Mouse (Mus musculus) limb, embryonic 13.5 days (tissue): Measurements from ENCODE around the gene Hfe2. TPM values are rescaled to one million over a fixed set of nuclear protein-coding genes. Genes with fewer than 3 reads are reported as not detected.

Source experiments
- ATAC-seq: fragments of 200-750 bp; cut with Nextera tagmentation; 2 replicates; pipeline ENCODE4 v1.8.0; 2017; ENCODE audit warnings: low read depth, moderate number of reproducible peaks, moderate TSS enrichment; ENCODE audit not compliant: low FRiP score
- H3K27ac ChIP-seq: fragments of 300-500 bp; sonication (generic); 2 replicates; pipeline ENCODE4 v1.5.1; 2015; ENCODE audit warnings: inconsistent platforms, mild to moderate bottlenecking, moderate library complexity
- H3K27me3 ChIP-seq: fragments of 300-500 bp; sonication (generic); 2 replicates; pipeline ENCODE4 v1.6.1; 2015; ENCODE audit warnings: mild to moderate bottlenecking, inconsistent platforms
- H3K36me3 ChIP-seq: fragments of 300-500 bp; sonication (generic); 2 replicates; pipeline ENCODE4 v1.6.1; 2015; ENCODE audit warnings: inconsistent platforms, mild to moderate bottlenecking, moderate library complexity
- H3K4me1 ChIP-seq: fragments of 300-500 bp; sonication (generic); 2 replicates; pipeline ENCODE4 v1.6.1; 2015; ENCODE audit warnings: inconsistent platforms
- H3K4me2 ChIP-seq: fragments of 300-500 bp; sonication (generic); replicated peaks from 2 replicates; pipeline ENCODE4 v1.6.1; 2015; ENCODE audit warnings: inconsistent platforms, mild to moderate bottlenecking, moderate library complexity
- H3K4me3 ChIP-seq: fragments of 300-500 bp; sonication (generic); 2 replicates; pipeline ENCODE4 v1.5.1; 2015; ENCODE audit warnings: moderate library complexity, mild to moderate bottlenecking, inconsistent platforms
- H3K9ac ChIP-seq: fragments of 300-500 bp; sonication (generic); 2 replicates; pipeline ENCODE4 v1.6.1; 2015; ENCODE audit warnings: mild to moderate bottlenecking, inconsistent platforms
- H3K9me3 ChIP-seq: fragments of 300-500 bp; sonication (generic); 2 replicates; pipeline ENCODE4 v1.6.1; 2016; ENCODE audit warnings: inconsistent platforms
- WGBS: fragments of 180-500 bp; shearing (Covaris S2); methylation state at CpG from one replicate; pipeline ENCODE4 v1.1.7; 2015; 5-methylcytosine and 5-hydroxymethylcytosine counted together
- polyA plus RNA-seq: library from polyadenylated mRNA; unstranded; fragments of >200 nt; fragmentation: Nextera tagmentation; extraction: Ambion mirVana; gene quantifications from 2 replicates; pipeline ENCODE4 v1.2.1, GENCODE M21; 2015

Gene Hfe2
- polyA plus RNA-seq, 1 experiment from 2014 or later = 10.6 TPM

DNA sequence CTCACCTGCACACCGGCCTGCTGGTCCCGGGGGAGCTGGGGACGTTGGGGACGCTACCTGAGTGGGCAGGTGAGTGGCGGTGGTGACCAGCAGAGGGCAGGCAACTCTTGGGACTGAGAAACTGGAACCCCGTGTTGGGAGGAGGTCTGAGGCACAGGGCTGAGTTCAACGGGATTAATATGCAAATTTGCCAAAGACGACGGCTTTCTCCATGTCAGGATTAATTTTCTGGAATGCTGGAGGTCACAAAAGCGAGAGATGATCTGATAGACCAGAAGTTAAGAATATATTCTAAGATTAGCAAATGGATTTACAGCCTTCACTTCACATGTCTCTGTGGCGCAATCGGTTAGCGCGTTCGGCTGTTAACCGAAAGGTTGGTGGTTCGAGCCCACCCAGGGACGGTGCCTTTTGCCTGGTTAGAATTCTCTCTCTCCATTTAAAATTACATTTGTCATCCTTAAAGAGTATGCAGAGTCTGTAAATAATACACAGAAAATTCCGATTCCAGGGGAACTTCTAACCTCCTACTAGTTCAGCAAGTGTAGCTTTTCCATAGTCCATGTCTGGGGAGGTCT lies 27.4 kb upstream of the Hfe2 start:
- Histone ChIP-seq H3K9me3 (no peaks in the 10 kb centered on the region), H3K27me3 (no peaks in the 10 kb centered on the region), H3K4me2 (peak overlapping the region; percentile 86), H3K27ac (0 out of 2 replicates have a peak overlapping the region, but pooled peaks have one; percentile 55), H3K4me1 (peaks cover 8% of the 10 kb centered on the region; the same call in 1 of the 2 replicates), H3K9ac (peak overlapping the region; percentile 64), H3K36me3 (no peaks in the 10 kb centered on the region), H3K4me3 (peak overlapping the region; percentile 53)
- peak; percentile 24; the same call in 1 of the 2 replicates for ATAC-seq
- 0% methylated on average over 19 of the region's 19 CpGs for WGBS

GRCm38 (mm10) chr3:96498476-96499245 lies 26.3 kb upstream of the Hfe2 start:
- H3K27ac ChIP-seq = no peak overlapping the region
- 82% methylated on average over 4 of the region's 4 CpGs for WGBS

DNA sequence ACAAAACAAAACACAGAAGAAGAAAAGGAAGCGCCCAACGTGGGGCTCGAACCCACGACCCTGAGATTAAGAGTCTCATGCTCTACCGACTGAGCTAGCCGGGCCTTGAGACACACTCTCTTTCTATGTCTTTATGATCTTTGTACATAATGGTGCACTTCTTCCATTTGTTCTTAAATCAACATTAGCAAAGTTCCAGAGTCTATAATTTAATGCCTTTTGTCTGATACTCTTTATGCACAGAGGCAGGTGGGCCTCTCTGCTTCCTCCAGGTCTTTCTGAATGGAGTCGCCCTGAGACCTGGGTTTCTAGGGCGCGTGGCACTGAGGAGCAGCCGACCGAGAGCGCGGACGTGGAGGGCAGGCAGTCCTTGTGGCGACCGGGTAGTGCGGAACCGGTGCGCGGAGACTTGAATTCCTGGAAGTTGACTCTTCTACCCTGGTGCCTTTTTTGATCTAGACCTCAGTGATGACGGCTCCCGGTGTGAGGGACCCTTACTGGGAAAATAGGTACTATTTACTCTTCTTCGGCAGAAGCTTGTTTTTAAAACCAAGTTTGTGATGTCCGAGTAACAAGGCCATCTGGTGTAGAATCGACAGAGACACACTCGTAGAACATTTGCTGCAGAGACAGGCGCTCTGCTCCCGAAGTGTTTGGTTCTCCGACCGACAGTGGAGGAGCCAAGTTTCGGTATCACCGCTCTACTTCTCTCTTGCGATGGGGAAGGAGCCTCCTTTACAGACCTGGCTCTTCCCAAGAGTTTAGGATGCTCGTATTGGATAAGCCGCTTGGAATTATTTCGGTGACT lies 25.3 kb upstream of the Hfe2 start:
- Histone ChIP-seq H3K36me3 (no peaks in the 10 kb centered on the region), H3K4me2 (peak overlapping the region; percentile 61), H3K27me3 (no peaks in the 10 kb centered on the region), H3K27ac (peak overlapping the region; percentile 92), H3K4me1 (peaks cover 8% of the 10 kb centered on the region; the same call in 1 of the 2 replicates), H3K9ac (peak overlapping the region; percentile 79), H3K9me3 (no peaks in the 10 kb centered on the region), H3K4me3 (peak overlapping the region; percentile 71)
- ATAC-seq = peak; percentile 25; the same call in 1 of the 2 replicates
- under 1% methylated on average over 36 of the region's 36 CpGs for WGBS

More at GRCm38 (mm10) chr3:96498476-96499245, 26.3 kb upstream of the Hfe2 start:
- Histone ChIP-seq H3K4me1 (peaks cover 8% of the 10 kb centered on the region; the same call in 1 of the 2 replicates), H3K4me2 (peak overlapping the region; percentile 61; the same call in 1 of the 2 replicates), H3K36me3 (no peaks in the 10 kb centered on the region), H3K27me3 (no peaks in the 10 kb centered on the region), H3K4me3 (peak overlapping the region; percentile 71; the same call in 1 of the 2 replicates), H3K9ac (no peak overlapping the region), H3K9me3 (no peaks in the 10 kb centered on the region)
- no peak for ATAC-seq

- Histone ChIP-seq H3K27me3 (no peaks in the 10 kb centered on the region), H3K9ac (peak overlapping the region; percentile 79), H3K9me3 (no peaks in the 10 kb centered on the region), H3K36me3 (no peaks in the 10 kb centered on the region), H3K4me2 (peak overlapping the region; percentile 65), H3K27ac (peak overlapping the region; percentile 92), H3K4me3 (peak overlapping the region; percentile 71), H3K4me1 (peaks cover 8% of the 10 kb centered on the region; the same call in 1 of the 2 replicates)
- ATAC-seq = peak; percentile 71
- under 1% methylated on average over 17 of the region's 17 CpGs for WGBS
Observed at GRCm38 (mm10) chr3:96500289-96500621, 24.7 kb upstream of the Hfe2 start.

DNA sequence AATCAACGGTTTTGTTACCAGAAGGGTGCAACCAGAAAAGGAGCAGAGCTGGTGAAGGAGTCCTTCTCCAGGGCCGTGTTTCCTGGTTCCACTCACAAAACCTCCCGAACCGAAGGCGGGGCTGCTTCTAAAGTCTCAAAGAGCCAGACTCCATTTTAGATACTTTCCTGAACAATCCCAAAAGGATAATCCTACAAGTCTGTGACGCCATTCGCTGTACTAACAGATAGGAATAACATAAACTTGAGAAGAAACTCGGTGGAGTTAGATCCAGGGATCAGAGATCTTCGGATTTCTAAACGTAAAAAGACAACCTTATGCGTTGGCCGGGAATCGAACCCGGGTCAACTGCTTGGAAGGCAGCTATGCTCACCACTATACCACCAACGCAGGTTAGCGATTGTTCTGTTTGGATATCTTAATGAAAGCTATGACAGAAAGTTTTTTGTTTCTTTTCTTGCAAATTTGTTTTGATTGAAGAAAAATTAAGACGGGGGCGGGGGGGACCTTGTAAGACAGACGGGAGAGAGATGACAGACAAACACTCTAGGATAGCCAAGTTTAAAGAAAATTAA lies 24.2 kb upstream of the Hfe2 start:
- H3K27ac ChIP-seq = peak overlapping the region; percentile 84
- ATAC-seq = peak; percentile 66
- under 1% methylated on average over 19 of the region's 19 CpGs for WGBS
- peak overlapping the region; percentile 65 for H3K4me2 ChIP-seq
- no peaks in the 10 kb centered on the region for H3K27me3 ChIP-seq
- H3K4me1 ChIP-seq = peaks cover 8% of the 10 kb centered on the region; the same call in 1 of the 2 replicates
- peak overlapping the region; percentile 71 for H3K4me3 ChIP-seq
- peak overlapping the region; percentile 76 for H3K9ac ChIP-seq
- H3K36me3 ChIP-seq = no peaks in the 10 kb centered on the region
- H3K9me3 ChIP-seq = no peaks in the 10 kb centered on the region

DNA sequence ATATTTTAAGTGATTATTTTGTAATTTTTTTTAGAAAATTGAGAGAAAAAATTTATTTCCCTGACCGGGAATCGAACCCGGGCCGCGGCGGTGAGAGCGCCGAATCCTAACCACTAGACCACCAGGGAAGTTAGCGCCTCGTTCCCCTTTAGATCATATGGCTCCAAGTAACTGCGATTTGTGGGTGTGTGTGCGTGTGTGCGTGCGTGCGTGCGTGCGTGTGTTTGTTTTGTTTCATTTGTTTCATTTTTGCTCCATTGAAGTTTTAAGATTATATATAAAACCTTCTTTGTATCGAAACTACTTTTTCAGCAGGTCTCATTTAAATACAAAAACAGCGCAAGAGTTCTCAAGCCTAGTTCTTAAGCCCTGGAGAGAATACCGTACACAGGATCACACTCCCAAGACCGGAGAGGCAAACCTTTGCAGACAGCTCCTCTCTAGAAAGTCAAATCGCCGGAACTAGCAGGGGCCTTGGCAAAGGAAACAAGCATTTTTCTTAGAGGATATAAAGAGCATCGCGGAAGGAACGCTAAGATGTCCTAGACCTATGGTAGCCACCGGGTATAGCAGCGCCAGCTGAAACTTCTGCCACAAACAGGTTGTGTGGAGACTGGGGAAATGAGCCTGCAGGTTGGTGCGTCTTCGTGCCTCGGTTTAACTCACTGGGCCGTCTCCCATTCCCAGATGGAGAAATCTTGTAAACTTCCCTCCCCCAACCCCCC lies 23.4 kb upstream of the Hfe2 start:
- H3K27ac ChIP-seq = peak overlapping the region; percentile 78
- peak overlapping the region; percentile 68 for H3K9ac ChIP-seq
- under 1% methylated on average over 32 of the region's 32 CpGs for WGBS

DNA sequence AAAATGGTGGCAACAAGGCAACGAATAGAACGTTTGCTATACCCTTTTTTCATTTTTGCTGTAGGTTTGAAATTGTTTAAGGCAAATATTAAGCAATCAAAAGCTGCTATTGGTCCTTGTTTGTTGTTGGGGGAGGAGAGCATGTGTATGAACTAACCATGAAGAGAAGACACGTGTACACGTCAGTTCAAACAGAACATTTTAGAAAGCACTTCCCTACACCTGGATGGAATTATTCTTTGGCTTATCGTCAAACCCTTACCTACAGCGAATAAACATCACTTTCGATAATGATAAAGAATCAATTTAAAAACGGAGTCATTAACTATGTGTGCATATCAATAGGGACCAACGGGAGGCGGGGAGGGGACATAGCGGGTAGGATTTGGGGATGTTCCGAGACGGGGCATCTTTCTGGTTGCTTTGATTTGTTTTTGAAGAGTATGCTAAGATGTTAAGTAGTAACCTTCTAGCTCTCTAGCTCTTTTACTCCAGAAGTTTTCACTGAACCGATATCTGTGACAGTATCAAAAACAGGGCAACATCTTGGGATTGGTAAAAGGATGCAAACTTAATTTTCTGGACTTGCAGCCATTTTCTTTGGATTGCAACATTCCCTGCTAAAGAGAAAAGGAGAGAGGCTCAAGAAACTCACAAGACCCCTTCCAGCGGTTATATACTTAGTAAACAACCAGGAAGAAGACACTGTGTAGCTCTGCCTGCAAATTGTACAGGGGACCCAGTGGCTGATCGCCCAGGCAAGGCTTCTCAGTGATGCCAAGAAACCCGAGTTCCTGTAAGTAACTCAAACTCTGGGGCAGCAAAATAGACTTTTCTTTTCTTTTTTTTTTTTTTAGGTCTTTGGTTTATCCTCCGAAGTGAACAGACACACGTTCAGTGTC lies 22.5 kb upstream of the Hfe2 start:
- H3K4me2 ChIP-seq = peak overlapping the region; percentile 83
- H3K27ac ChIP-seq = peak overlapping the region; percentile 75; the same call in 1 of the 2 replicates
- no peaks in the 10 kb centered on the region for H3K9me3 ChIP-seq
- ATAC-seq = no peak
- no peaks in the 10 kb centered on the region for H3K27me3 ChIP-seq
- H3K4me1 ChIP-seq = peaks cover under 1% of the 10 kb centered on the region; the same call in 1 of the 2 replicates
- WGBS = under 1% methylated on average over 19 of the region's 19 CpGs
- H3K36me3 ChIP-seq = no peaks in the 10 kb centered on the region
- H3K9ac ChIP-seq = peak overlapping the region; percentile 68
- H3K4me3 ChIP-seq = peak overlapping the region; percentile 71

More for the DNA sequence above, 23.4 kb upstream of the Hfe2 start:
- no peaks in the 10 kb centered on the region for H3K27me3 ChIP-seq
- peak overlapping the region; percentile 71 for H3K4me3 ChIP-seq
- peak; percentile 71; the same call in 1 of the 2 replicates for ATAC-seq
- peak overlapping the region; percentile 83 for H3K4me2 ChIP-seq
- H3K9me3 ChIP-seq = no peaks in the 10 kb centered on the region
- peaks cover 8% of the 10 kb centered on the region; the same call in 1 of the 2 replicates for H3K4me1 ChIP-seq
- H3K36me3 ChIP-seq = no peaks in the 10 kb centered on the region

GRCm38 (mm10) chr3:96503083-96503450 lies 21.9 kb upstream of the Hfe2 start:
- peak overlapping the region; percentile 68 for H3K9ac ChIP-seq
- WGBS = under 1% methylated on average over 7 of the region's 7 CpGs
- peak overlapping the region; percentile 83 for H3K4me2 ChIP-seq

DNA sequence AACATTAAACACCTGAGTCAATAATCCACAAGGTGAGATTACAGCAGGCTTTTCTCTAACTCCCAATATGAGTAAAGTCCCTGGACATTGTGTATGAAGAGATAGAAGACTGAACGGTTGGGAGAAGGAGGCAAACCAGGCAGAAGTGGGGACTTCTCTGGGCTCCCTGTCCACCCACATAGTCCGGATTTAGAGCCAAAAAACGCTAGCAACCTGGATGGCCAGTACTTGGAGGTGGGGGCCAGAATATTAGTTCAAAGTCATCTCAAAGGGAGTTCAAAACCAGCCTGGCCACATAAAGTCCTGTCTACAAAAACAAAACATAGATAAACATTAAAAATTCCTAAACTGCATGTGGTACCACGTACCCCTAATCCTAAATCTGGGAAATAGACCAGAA lies 21.0 kb upstream of the Hfe2 start:
- Histone ChIP-seq H3K9ac (no peak overlapping the region), H3K27ac (no peak overlapping the region), H3K4me1 (no peaks in the 10 kb centered on the region), H3K27me3 (no peaks in the 10 kb centered on the region), H3K9me3 (no peaks in the 10 kb centered on the region), H3K4me3 (no peak overlapping the region), H3K36me3 (no peaks in the 10 kb centered on the region), H3K4me2 (no peak overlapping the region)
- 72% methylated on average over 4 of the region's 4 CpGs for WGBS
- no peak for ATAC-seq

More at GRCm38 (mm10) chr3:96503083-96503450, 21.9 kb upstream of the Hfe2 start:
- peak overlapping the region; percentile 71 for H3K4me3 ChIP-seq
- H3K27me3 ChIP-seq = no peaks in the 10 kb centered on the region
- no peaks in the 10 kb centered on the region for H3K36me3 ChIP-seq
- H3K27ac ChIP-seq = no peak overlapping the region
- H3K4me1 ChIP-seq = no peaks in the 10 kb centered on the region
- ATAC-seq = no peak
- no peaks in the 10 kb centered on the region for H3K9me3 ChIP-seq

DNA sequence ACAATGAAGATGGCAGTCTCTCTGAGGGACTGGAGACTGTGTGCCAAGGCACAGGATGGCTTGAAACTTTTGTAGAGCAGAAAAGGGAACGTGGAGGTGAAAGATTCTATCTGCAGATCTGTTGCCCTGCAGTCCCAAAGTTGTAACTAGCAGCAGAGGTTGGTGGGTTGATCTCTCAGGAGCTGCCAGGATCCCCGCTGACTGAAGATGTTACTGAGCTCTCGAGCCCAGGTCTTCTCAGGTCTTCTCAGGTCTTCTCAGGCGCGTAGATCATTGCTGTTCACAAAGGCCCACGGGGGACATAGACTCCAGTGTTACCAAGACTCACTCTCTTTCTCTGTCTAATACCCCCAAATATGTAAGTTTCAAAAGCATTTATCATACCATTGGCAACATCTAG lies 20.0 kb upstream of the Hfe2 start:
- Histone ChIP-seq H3K9ac (no peak overlapping the region), H3K4me1 (no peaks in the 10 kb centered on the region), H3K27me3 (no peaks in the 10 kb centered on the region), H3K9me3 (no peaks in the 10 kb centered on the region), H3K36me3 (no peaks in the 10 kb centered on the region), H3K27ac (no peak overlapping the region), H3K4me2 (no peak overlapping the region), H3K4me3 (no peak overlapping the region)
- 94% methylated on average over 6 of the region's 6 CpGs for WGBS
- no peak for ATAC-seq
